In genomic region chr16:76643801-76644200, GRCm38 (mm10) we compare ENCODE assay signal across 25 mouse cellular contexts.
"Had no signal": no experiment of that assay in that cellular context is flagged by ENCODE, and none has a peak within 500 bp of the region (broad histone marks: within the 10 kb centered on the region; RNA-seq: fewer than 3 reads in every experiment).

No protein-coding gene starts in this region.

- H3K4me1 ChIP-seq: kidney, embryonic 15.5 days; limb, embryonic 13.5 days; liver, embryonic 12.5 days; liver, embryonic 15.5 days; lung, embryonic 15.5 days; megakaryocyte, embryonic 14.5 days; midbrain, embryonic 12.5 days; midbrain, embryonic 15.5 days; stomach, embryonic 15.5 days had no signal

- H3K4me3 ChIP-seq: kidney, embryonic 15.5 days; left cerebral cortex, adult 2 months; limb, embryonic 13.5 days; liver, embryonic 12.5 days; liver, embryonic 15.5 days; lung, embryonic 15.5 days; megakaryocyte, embryonic 14.5 days; midbrain, embryonic 12.5 days; midbrain, embryonic 15.5 days; myocyte; stomach, embryonic 15.5 days had no signal

- H3K36me3 ChIP-seq: kidney, embryonic 15.5 days; limb, embryonic 13.5 days; liver, embryonic 12.5 days; liver, embryonic 15.5 days; lung, embryonic 15.5 days; midbrain, embryonic 12.5 days; midbrain, embryonic 15.5 days; stomach, embryonic 15.5 days had no signal

- H3K4me2 ChIP-seq: kidney, embryonic 15.5 days; limb, embryonic 13.5 days; liver, embryonic 12.5 days; liver, embryonic 15.5 days; lung, embryonic 15.5 days; midbrain, embryonic 12.5 days; midbrain, embryonic 15.5 days; stomach, embryonic 15.5 days had no signal

- H3K27ac ChIP-seq: kidney, embryonic 15.5 days; left cerebral cortex, adult 2 months; limb, embryonic 13.5 days; liver, embryonic 12.5 days; liver, embryonic 15.5 days; lung, embryonic 15.5 days; midbrain, embryonic 12.5 days; midbrain, embryonic 15.5 days; stomach, embryonic 15.5 days had no signal

- H3K9ac ChIP-seq: kidney, embryonic 15.5 days; limb, embryonic 13.5 days; liver, embryonic 12.5 days; liver, embryonic 15.5 days; lung, embryonic 15.5 days; midbrain, embryonic 12.5 days; midbrain, embryonic 15.5 days; stomach, embryonic 15.5 days had no signal

- H3K27me3 ChIP-seq: kidney, embryonic 15.5 days; limb, embryonic 13.5 days; liver, embryonic 12.5 days; liver, embryonic 15.5 days; lung, embryonic 15.5 days; megakaryocyte, embryonic 14.5 days; midbrain, embryonic 12.5 days; midbrain, embryonic 15.5 days; stomach, embryonic 15.5 days had no signal

- DNase-seq: kidney, adult 8-10 months; kidney, postnatal 10 days; kidney, postnatal 36 days; layer of hippocampus, postnatal 36 days; liver; lung, adult 18-20 months; lung, postnatal 10 days; lung, postnatal 36 days; right cerebral cortex, adult 18-20 months; right cerebral cortex, postnatal 14 days; right cerebral cortex, postnatal 4 days; spleen, adult 18-20 months; thymus, postnatal 25 days had no signal

- ATAC-seq: intestine, postnatal 0 days; liver, embryonic 12.5 days; midbrain, embryonic 15.5 days had no signal

- H3K9me3 ChIP-seq: kidney, embryonic 15.5 days; limb, embryonic 13.5 days; liver, embryonic 12.5 days; liver, embryonic 15.5 days; lung, embryonic 15.5 days; midbrain, embryonic 12.5 days; midbrain, embryonic 15.5 days; stomach, embryonic 15.5 days had no signal
